Mouse (Mus musculus): Measurements from ENCODE around the gene Tmem131l.

DNA sequence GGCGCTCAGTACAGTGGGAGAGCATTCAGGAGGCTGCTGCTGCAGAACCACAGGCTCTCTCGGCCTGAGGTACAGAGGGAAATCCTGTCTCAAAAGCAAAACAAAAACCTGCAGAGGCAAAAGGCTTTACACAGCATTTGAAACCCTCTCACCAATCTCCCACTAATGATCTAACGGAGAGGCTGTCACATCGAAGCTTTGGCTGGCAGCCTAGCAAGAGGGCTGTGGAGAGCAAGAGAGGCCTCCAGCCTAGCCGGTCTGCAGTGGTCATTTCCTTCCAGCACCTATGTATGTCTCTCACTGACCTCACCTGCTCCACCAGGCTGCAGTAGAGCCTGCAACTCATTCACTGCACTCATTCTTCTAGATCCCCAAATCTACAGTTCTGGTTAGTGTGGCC is 76.3 kb downstream of the Tmem131l start:
- TF ChIP-seq BHLHE40 (IDR thresholded peaks at IDR 0.05; ENCODE audit: borderline replicate concordance, low read depth, low read length) (no peak), ZKSCAN1 (IDR thresholded peaks at IDR 0.05; ENCODE audit: low read depth, low read length) (no peak), CTCF (IDR thresholded peaks at IDR 0.05 in 2 of 3, conservative IDR thresholded peaks at IDR 0.05 in 1 of 3; ENCODE audit: control insufficient read depth in 1 of 3, insufficient read depth in 1 of 3, low read depth in 2 of 3, low read length in 3 of 3, poor library complexity in 1 of 3, severe bottlenecking in 1 of 3) (no peak), CHD2 (IDR thresholded peaks at IDR 0.05; ENCODE audit: low read length) (no peak), MYC (IDR thresholded peaks at IDR 0.05; ENCODE audit: low read depth, low read length) (no peak), MXI1 (IDR thresholded peaks at IDR 0.05; ENCODE audit: low read depth, low read length) (no peak), USF1 (IDR thresholded peaks at IDR 0.05; ENCODE audit: low read depth, low read length) (no peak), GATA1 (IDR thresholded peaks at IDR 0.05; ENCODE audit: low read depth, low read length) (no peak), POLR2A (IDR thresholded peaks at IDR 0.05; ENCODE audit: control insufficient read depth in 1 of 2, insufficient read depth in 1 of 2, low read depth in 1 of 2, low read length in 2 of 2, poor library complexity in 1 of 2) (no peak), RAD21 (IDR thresholded peaks at IDR 0.05; ENCODE audit: low read depth, low read length) (no peak), MAFK (IDR thresholded peaks at IDR 0.05; ENCODE audit: borderline replicate concordance, low read depth, low read length) (no peak), JUND (IDR thresholded peaks at IDR 0.05; ENCODE audit: low read depth, low read length) (no peak), E2F4 (IDR thresholded peaks at IDR 0.05; ENCODE audit: borderline replicate concordance, low read depth, low read length) (no peak)

Measured in MEL (cell line).